Mouse (Mus musculus) adipocyte (in vitro differentiated cells): ENCODE measurements around the gene Sympk.

ENCODE experiments used
- DNase-seq: peaks from one replicate; pipeline ENCODE4 v3.0.0-alpha.2; 2016; ENCODE audit warnings: low spot score

Gene Sympk

GRCm38 (mm10) chr7:19024096-19024506 is at the start of gene Sympk:
Sympk (plus strand) TSS chr7:19024377.
- DNase-seq, result peak; percentile 92

- no peak for DNase-seq
Observed at GRCm38 (mm10) chr7:18978381-18978780, 45.8 kb upstream of the Sympk start.

GRCm38 (mm10) chr7:18986503-18986902 is 37.7 kb upstream of the Sympk start:
- no peak for DNase-seq

GRCm38 (mm10) chr7:18987100-18987499 is 37.1 kb upstream of the Sympk start, which contains the start of gene Nanos2:
Nanos2 (plus strand) TSS chr7:18987400.
- no peak for DNase-seq

- no peak for DNase-seq
Observed at GRCm38 (mm10) chr7:18987747-18988146, 36.4 kb upstream of the Sympk start.

GRCm38 (mm10) chr7:18988780-18989179 is 35.4 kb upstream of the Sympk start:
- DNase-seq, result no peak

GRCm38 (mm10) chr7:18989995-18990394 is 34.2 kb upstream of the Sympk start:
- no peak for DNase-seq

GRCm38 (mm10) chr7:18990601-18991295 is 33.4 kb upstream of the Sympk start, which contains the start of gene Mypop:
Mypop (plus strand) TSS chr7:18991245.
- DNase-seq, result peak; percentile 100

- DNase-seq, result no peak
Observed at GRCm38 (mm10) chr7:18991660-18992293, 32.4 kb upstream of the Sympk start.

GRCm38 (mm10) chr7:18992294-18992675 is 31.9 kb upstream of the Sympk start:
- no peak for DNase-seq

GRCm38 (mm10) chr7:18993036-18993435 is 31.1 kb upstream of the Sympk start:
- no peak for DNase-seq

- DNase-seq, result no peak
Observed at GRCm38 (mm10) chr7:18998835-18999234, 25.3 kb upstream of the Sympk start.

GRCm38 (mm10) chr7:19000421-19000820 is 23.8 kb upstream of the Sympk start:
- DNase-seq, result no peak

GRCm38 (mm10) chr7:19001066-19001806 is 22.9 kb upstream of the Sympk start:
- no peak for DNase-seq

GRCm38 (mm10) chr7:19001807-19002085 is 22.4 kb upstream of the Sympk start:
- no peak for DNase-seq

- DNase-seq, result no peak
Observed at GRCm38 (mm10) chr7:19002115-19002514, 22.1 kb upstream of the Sympk start.

GRCm38 (mm10) chr7:19002848-19003498 is 21.2 kb upstream of the Sympk start:
- DNase-seq, result peak; percentile 91

- peak; percentile 90 for DNase-seq
Observed at GRCm38 (mm10) chr7:19003902-19004630, 20.1 kb upstream of the Sympk start, which contains the start of gene Irf2bp1. Irf2bp1 (plus strand) TSS chr7:19004044.

GRCm38 (mm10) chr7:19004631-19005079 is 19.5 kb upstream of the Sympk start:
- no peak for DNase-seq

GRCm38 (mm10) chr7:19005417-19006121 is 18.6 kb upstream of the Sympk start:
- no peak for DNase-seq

GRCm38 (mm10) chr7:19006476-19006875 is 17.7 kb upstream of the Sympk start:
- peak; percentile 79 for DNase-seq
